Mouse (Mus musculus): ENCODE results near the gene Ncoa7. TPM values are rescaled to one million over a fixed set of nuclear protein-coding genes. Genes with fewer than 3 reads are reported as not detected.
A peak's percentile ranks its signal among the peaks of the same experiment; 100 is the strongest.
"Not testable (repeated sequence)": the region's sequence is repeated elsewhere in the genome, so short reads cannot be mapped to it uniquely, and the experiment has no call there.

The Ncoa7 gene
- total RNA-seq, 4 experiments from 2014 or later: 82.1 to 111 (median 89.2) TPM

GRCm38 (mm10) chr10:30674825-30675224 is 128.3 kb downstream of the Ncoa7 start:
- no peak for DNase-seq (ENCODE audit: low spot score in 2 of 2)

GRCm38 (mm10) chr10:30666580-30666979 is 136.5 kb downstream of the Ncoa7 start:
- no peak for DNase-seq (ENCODE audit: low spot score in 2 of 2)

GRCm38 (mm10) chr10:30660564-30661328 is 142.4 kb downstream of the Ncoa7 start:
- DNase-seq (ENCODE audit: low spot score in 2 of 2): no peak

- no peak for DNase-seq (ENCODE audit: low spot score in 2 of 2)
Measured at GRCm38 (mm10) chr10:30655655-30656054, 147.5 kb downstream of the Ncoa7 start.

- DNase-seq (ENCODE audit: low spot score in 2 of 2): no peak
Measured at GRCm38 (mm10) chr10:30647681-30648080, 155.4 kb downstream of the Ncoa7 start.

- no peak for DNase-seq (ENCODE audit: low spot score in 2 of 2)
Measured at GRCm38 (mm10) chr10:30638216-30638615, 164.9 kb downstream of the Ncoa7 start.

- not testable (repeated sequence) for DNase-seq (ENCODE audit: low spot score in 2 of 2)
Measured at GRCm38 (mm10) chr10:30636474-30637154, 166.5 kb downstream of the Ncoa7 start.

- DNase-seq (ENCODE audit: low spot score in 2 of 2): no peak
Measured at GRCm38 (mm10) chr10:30632718-30633117, 170.4 kb downstream of the Ncoa7 start.

- no peak for DNase-seq (ENCODE audit: low spot score in 2 of 2)
Measured at GRCm38 (mm10) chr10:30629977-30630376, 173.1 kb downstream of the Ncoa7 start.

GRCm38 (mm10) chr10:30629513-30629912 is 173.6 kb downstream of the Ncoa7 start, which contains the start of gene Hint3:
Gene Hint3 (minus strand): TSS chr10:30629632.
- DNase-seq (ENCODE audit: low spot score in 2 of 2): no peak

- not testable (repeated sequence) for DNase-seq (ENCODE audit: low spot score in 2 of 2)
Measured at GRCm38 (mm10) chr10:30628444-30628843, 174.7 kb downstream of the Ncoa7 start.

GRCm38 (mm10) chr10:30627548-30627947 is 175.6 kb downstream of the Ncoa7 start:
- no peak for DNase-seq (ENCODE audit: low spot score in 2 of 2)

GRCm38 (mm10) chr10:30624161-30625019 is 178.7 kb downstream of the Ncoa7 start:
- DNase-seq (ENCODE audit: low spot score in 2 of 2): no peak

- DNase-seq (ENCODE audit: low spot score in 2 of 2): no peak
Measured at GRCm38 (mm10) chr10:30622928-30623327, 180.2 kb downstream of the Ncoa7 start.

GRCm38 (mm10) chr10:30618918-30619210 is 184.3 kb downstream of the Ncoa7 start:
- DNase-seq (ENCODE audit: low spot score in 2 of 2): no peak

- DNase-seq (ENCODE audit: low spot score in 2 of 2): peak; percentile 98 to 99
Measured at GRCm38 (mm10) chr10:30618091-30618917, 184.8 kb downstream of the Ncoa7 start.

GRCm38 (mm10) chr10:30613039-30613438 is 190.1 kb downstream of the Ncoa7 start:
- no peak for DNase-seq (ENCODE audit: low spot score in 2 of 2)

- DNase-seq (ENCODE audit: low spot score in 2 of 2): no peak
Measured at GRCm38 (mm10) chr10:30609614-30610013, 193.5 kb downstream of the Ncoa7 start.

GRCm38 (mm10) chr10:30608109-30608508 is 195.0 kb downstream of the Ncoa7 start:
- no peak for DNase-seq (ENCODE audit: low spot score in 2 of 2)

GRCm38 (mm10) chr10:30600542-30600966 is 202.6 kb downstream of the Ncoa7 start, which contains the start of gene Trmt11:
Gene Trmt11 (minus strand): TSS chr10:30600749.
- peak; percentile 80 to 84 for DNase-seq (ENCODE audit: low spot score in 2 of 2)

GRCm38 (mm10) chr10:30600094-30600534 is 203.0 kb downstream of the Ncoa7 start:
- DNase-seq (ENCODE audit: low spot score in 2 of 2): no peak

Data from left cerebral cortex, adult 8-10 months (tissue).